Mouse (Mus musculus) embryonic facial prominence, embryonic 13.5 days (tissue): ENCODE measurements around the gene Pnpla7. TPM values are rescaled to one million over a fixed set of nuclear protein-coding genes. Genes with fewer than 3 reads are reported as not detected.
"Not testable (repeated sequence)": the region's sequence is repeated elsewhere in the genome, so short reads cannot be mapped to it uniquely, and the experiment has no call there.

Experiments
- ATAC-seq: fragments of 200-750 bp; cut with Nextera tagmentation; 2 replicates; pipeline ENCODE4 v1.8.0; 2017; ENCODE audit warnings: low read depth; ENCODE audit not compliant: insufficient number of reproducible peaks, insufficient read depth, low FRiP score, low TSS enrichment
- H3K27ac ChIP-seq: fragments of 300-500 bp; sonication (generic); 2 replicates; pipeline ENCODE4 v1.5.1; 2015; ENCODE audit warnings: moderate library complexity, mild to moderate bottlenecking, inconsistent platforms
- H3K27me3 ChIP-seq: fragments of 300-500 bp; sonication (generic); 2 replicates; pipeline ENCODE4 v1.6.1; 2015; ENCODE audit warnings: mild to moderate bottlenecking, inconsistent platforms
- H3K36me3 ChIP-seq: fragments of 300-500 bp; sonication (generic); 2 replicates; pipeline ENCODE4 v1.6.1; 2015; ENCODE audit warnings: mild to moderate bottlenecking, inconsistent platforms
- H3K4me1 ChIP-seq: fragments of 300-500 bp; sonication (generic); 2 replicates; pipeline ENCODE4 v1.6.1; 2015; ENCODE audit warnings: inconsistent platforms
- H3K4me2 ChIP-seq: fragments of 300-500 bp; sonication (generic); 2 replicates; pipeline ENCODE4 v1.6.1; 2015; ENCODE audit warnings: moderate library complexity, mild to moderate bottlenecking, inconsistent platforms
- H3K4me3 ChIP-seq: fragments of 300-500 bp; sonication (generic); 2 replicates; pipeline ENCODE4 v1.5.1; 2015; ENCODE audit warnings: mild to moderate bottlenecking, inconsistent platforms
- H3K9ac ChIP-seq: fragments of 300-500 bp; sonication (generic); 2 replicates; pipeline ENCODE4 v1.6.1; 2015; ENCODE audit warnings: mild to moderate bottlenecking, inconsistent platforms
- H3K9me3 ChIP-seq: fragments of 300-500 bp; sonication (generic); 2 replicates; pipeline ENCODE4 v1.6.1; 2016; ENCODE audit warnings: inconsistent platforms
- WGBS: fragments of 180-500 bp; shearing (Covaris S2); methylation state at CpG from one replicate; pipeline ENCODE4 v1.1.7; 2015; ENCODE audit warnings: mixed read lengths; 5-methylcytosine and 5-hydroxymethylcytosine counted together
- polyA plus RNA-seq: library from polyadenylated mRNA; unstranded; fragments of >200 nt; fragmentation: Nextera tagmentation; extraction: Ambion mirVana; gene quantifications from 2 replicates; pipeline ENCODE4 v1.2.1, GENCODE M21; 2015

Gene Pnpla7
- polyA plus RNA-seq: 5.6 and 7.1 TPM in 2 replicates

DNA sequence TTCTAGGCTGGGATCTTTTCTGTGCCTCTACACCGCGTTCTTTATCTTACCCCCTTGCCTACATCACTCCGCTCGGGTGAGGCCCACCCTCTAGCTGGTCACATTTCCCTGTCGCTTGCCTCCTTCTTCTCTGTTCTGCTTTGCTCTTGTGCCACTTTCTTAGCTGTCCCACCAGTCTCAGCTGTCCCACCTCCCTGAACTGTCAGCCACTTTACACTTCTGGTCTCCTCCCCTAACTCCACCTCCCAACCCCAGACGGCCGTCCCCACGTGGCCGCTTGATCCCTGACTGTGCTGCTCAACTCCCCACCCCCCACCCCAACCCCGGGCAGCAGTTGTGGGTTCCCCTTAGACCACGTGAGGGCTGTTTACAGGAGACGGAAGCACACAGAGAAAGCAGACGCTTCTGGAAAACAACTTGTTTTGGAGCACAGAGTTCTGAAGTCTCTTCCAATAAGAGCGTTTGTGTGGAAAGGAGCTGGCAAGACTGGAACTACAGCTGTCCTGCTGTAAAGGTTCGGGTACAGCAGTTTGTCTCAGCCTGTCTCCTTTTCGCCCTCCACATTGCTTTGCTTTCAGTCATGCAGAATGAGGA, at the start of gene Pnpla7:
TSS of gene Pnpla7 (plus strand) at position 330 of the 594 bp plus-strand sequence.
- Histone ChIP-seq H3K36me3 (peaks cover 26% of the 10 kb centered on the region), H3K9me3 (no peaks in the 10 kb centered on the region), H3K9ac (peak within 1 kb of the TSS; percentile 84), H3K4me2 (peak within 1 kb of the TSS; percentile 93), H3K4me1 (peaks cover 18% of the 10 kb centered on the region), H3K27ac (peak within 1 kb of the TSS; percentile 92), H3K27me3 (no peaks in the 10 kb centered on the region), H3K4me3 (peak within 1 kb of the TSS; percentile 80)
- under 1% methylated on average over 16 of the region's 16 CpGs for WGBS
- ATAC-seq: peak; percentile 54

DNA sequence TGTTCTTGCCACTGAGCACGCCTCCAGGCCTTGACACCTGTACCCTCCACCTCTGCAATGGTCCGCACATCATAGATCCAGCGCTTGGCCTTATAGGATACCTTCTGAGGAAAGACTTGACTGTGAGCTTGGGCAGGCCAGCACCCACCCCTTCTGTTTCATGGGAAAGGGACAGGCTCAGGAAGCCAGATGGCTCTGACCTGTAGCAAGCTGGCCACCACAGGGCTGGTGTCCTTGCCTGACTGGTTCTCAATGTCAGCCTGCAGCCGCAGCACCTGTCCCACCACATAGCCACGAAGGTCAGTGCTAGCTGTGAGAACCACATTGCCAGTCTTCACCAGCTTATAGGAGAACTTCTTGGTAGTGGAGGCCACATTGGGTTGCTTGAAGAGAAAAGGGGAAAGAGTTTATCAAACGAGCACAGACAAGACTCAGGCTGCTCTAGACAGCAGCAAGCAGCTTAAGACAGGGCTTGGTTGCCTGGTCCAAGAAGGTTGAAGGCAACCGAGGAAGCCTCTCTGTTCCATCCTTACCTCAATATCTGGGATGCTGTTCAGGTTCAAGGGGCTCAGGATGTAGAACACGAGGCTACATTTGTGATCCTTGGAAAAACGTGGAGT, 49.4 kb upstream of the Pnpla7 start:
- Histone ChIP-seq H3K27ac (no peak overlapping the region), H3K4me3 (no peak overlapping the region), H3K27me3 (0 out of 2 replicates have a peak, but pooled peaks cover 2% of the 10 kb centered on the region), H3K4me1 (no peaks in the 10 kb centered on the region), H3K9me3 (no peaks in the 10 kb centered on the region), H3K4me2 (no peak overlapping the region), H3K9ac (no peak overlapping the region), H3K36me3 (peaks cover 3% of the 10 kb centered on the region; the same call in 1 of the 2 replicates)
- WGBS: 81% methylated on average over 9 of the region's 9 CpGs
- ATAC-seq: no peak

DNA sequence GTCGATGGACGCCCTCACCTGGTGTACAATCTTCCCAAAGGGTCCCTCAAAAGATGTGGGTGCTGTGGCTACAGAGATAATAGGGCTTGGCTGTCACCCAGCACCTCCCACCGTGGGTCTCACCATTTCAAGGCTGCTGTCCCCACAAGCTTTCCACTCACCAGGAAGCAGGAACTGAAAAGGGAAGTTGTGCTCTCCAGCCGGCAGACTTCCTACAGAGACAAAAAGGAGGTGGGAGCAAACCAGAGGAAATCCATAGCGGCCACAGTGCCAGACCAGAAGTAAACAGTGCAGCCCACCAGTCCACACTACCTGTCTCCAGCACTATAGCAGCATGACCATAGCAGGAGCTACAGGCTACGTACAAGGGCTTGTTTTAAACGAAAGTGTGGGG, 48.9 kb upstream of the Pnpla7 start:
- Histone ChIP-seq H3K9ac (no peak overlapping the region; the same call in 1 of the 2 replicates), H3K27me3 (0 out of 2 replicates have a peak, but pooled peaks cover 2% of the 10 kb centered on the region), H3K9me3 (no peaks in the 10 kb centered on the region), H3K4me1 (no peaks in the 10 kb centered on the region), H3K27ac (no peak overlapping the region), H3K4me3 (no peak overlapping the region), H3K4me2 (no peak overlapping the region), H3K36me3 (peaks cover 3% of the 10 kb centered on the region; the same call in 1 of the 2 replicates)
- 71% methylated on average over 7 of the region's 7 CpGs for WGBS
- ATAC-seq: no peak

DNA sequence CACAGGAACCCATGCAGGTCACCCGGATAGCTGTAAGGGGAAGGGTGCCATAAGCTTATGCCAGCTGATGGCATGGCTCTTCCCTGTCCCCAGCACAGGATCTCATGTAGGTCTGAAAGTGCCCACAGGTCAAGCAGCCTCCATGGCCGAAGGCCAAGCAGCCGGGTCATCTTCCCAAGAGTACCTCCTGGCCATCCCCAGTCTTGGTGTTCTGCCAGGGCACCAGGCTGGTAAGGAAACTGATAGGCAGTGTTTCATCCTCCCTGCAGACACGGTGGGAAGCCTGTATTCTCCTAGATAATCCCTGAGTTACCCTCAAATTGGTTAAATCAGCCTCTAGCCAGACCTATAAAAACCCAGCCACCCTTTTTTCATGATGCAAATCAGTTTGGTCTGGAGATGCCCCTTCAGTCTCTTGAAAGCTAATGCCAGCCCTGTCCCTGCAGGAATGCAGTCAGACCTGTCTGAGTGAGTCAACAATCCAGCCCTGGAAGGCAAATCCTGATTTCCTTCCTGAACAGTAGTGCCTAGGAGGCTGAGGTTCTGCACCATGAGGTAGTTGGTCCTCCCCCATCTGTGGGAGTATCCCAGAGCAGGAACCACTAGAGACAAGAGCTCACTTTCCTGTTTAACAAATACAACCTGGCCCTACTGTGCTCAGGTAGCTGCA, 47.9 kb upstream of the Pnpla7 start:
- 0 out of 2 replicates have a peak overlapping the region, but pooled peaks have one; percentile 3 for H3K4me2 ChIP-seq
- no peak overlapping the region for H3K4me3 ChIP-seq
- H3K27ac ChIP-seq: peak overlapping the region; percentile 66
- peaks cover 3% of the 10 kb centered on the region; the same call in 1 of the 2 replicates for H3K36me3 ChIP-seq
- H3K9me3 ChIP-seq: no peaks in the 10 kb centered on the region
- no peaks in the 10 kb centered on the region for H3K4me1 ChIP-seq
- ATAC-seq: peak; percentile 53
- WGBS: 63% methylated on average over 4 of the region's 4 CpGs
- no peak overlapping the region for H3K9ac ChIP-seq
- H3K27me3 ChIP-seq: 0 out of 2 replicates have a peak, but pooled peaks cover 2% of the 10 kb centered on the region

DNA sequence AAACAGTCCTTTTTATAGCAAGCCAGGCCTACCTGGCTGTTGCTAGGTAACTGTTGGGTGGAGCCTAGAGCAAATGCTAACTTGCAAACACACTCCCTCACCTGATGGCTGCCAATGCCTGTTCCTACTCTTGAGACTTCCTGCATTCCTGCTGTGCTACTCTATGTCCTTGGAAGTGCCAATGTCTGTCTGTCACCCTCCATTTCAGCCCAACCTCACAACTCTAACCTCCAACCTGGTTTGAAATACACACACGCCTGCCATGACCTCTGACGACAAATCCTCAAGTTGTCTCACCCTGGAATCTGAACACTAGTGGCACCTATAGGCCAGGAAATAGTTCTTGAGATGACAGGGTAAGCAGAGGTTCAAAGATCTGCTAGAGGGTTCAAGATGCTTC, 46.7 kb upstream of the Pnpla7 start:
- H3K9ac ChIP-seq: no peak overlapping the region
- H3K4me3 ChIP-seq: no peak overlapping the region
- peaks cover 3% of the 10 kb centered on the region for H3K4me1 ChIP-seq
- H3K27me3 ChIP-seq: peaks cover 6% of the 10 kb centered on the region
- no peak overlapping the region for H3K4me2 ChIP-seq
- no peaks in the 10 kb centered on the region for H3K9me3 ChIP-seq
- H3K27ac ChIP-seq: no peak overlapping the region
- no peak for ATAC-seq
- WGBS: 57% methylated on average over 2 of the region's 2 CpGs
- peaks cover 3% of the 10 kb centered on the region; the same call in 1 of the 2 replicates for H3K36me3 ChIP-seq

DNA sequence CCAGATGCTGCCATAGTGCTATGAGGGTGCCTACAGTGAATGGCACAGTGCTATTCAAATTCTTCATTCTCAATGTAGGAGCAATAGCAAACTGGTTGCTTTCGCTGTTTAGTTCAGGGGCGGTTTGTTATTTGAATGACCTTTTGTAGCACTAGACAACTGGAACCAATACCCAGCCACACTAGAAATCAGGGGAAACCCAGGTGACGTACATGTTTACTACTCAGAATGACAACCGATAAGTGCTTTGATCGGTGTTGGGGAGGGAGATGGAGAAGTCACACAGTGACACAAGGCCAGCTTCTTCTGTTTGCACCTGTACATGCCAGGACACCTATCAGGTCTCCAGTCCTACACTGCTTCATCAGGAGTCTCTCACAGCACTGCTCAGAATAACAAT, 46.2 kb upstream of the Pnpla7 start:
- Histone ChIP-seq H3K27me3 (peaks cover 10% of the 10 kb centered on the region), H3K9me3 (no peaks in the 10 kb centered on the region), H3K27ac (no peak overlapping the region), H3K4me3 (no peak overlapping the region), H3K4me2 (no peak overlapping the region), H3K9ac (no peak overlapping the region), H3K36me3 (peaks cover 3% of the 10 kb centered on the region; the same call in 1 of the 2 replicates), H3K4me1 (peaks cover 8% of the 10 kb centered on the region)
- ATAC-seq: no peak
- WGBS: 87% methylated on average over 5 of the region's 5 CpGs

DNA sequence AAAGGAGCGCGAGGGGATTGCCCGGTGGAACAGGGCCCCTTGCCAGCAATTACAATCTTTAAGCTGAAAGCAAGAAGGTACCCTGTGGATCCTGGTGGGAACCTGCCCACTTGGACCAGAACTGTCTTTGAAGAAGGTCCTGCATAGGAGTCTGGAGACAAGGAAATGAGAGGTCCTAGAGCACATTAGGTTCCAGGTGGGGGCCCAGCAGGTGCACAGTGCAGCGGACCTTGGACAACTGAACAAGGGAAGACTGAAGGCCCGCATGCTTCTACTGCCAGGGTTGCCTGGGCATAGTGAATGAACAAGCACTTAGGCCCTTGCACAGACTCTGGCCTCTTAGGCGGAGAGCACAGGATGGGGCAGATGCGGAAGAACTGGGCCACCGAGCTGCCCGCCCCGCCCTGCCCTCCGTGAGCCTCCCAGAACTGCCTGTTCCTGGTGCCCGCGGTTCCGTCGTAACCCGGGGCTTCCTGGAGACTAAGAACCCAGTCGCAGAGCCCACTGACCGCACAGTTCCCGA, 41.3 kb upstream of the Pnpla7 start:
- Histone ChIP-seq H3K4me1 (peaks cover 12% of the 10 kb centered on the region), H3K27ac (peak overlapping the region; percentile 66)
- 3% methylated on average over 19 of the region's 19 CpGs for WGBS

DNA sequence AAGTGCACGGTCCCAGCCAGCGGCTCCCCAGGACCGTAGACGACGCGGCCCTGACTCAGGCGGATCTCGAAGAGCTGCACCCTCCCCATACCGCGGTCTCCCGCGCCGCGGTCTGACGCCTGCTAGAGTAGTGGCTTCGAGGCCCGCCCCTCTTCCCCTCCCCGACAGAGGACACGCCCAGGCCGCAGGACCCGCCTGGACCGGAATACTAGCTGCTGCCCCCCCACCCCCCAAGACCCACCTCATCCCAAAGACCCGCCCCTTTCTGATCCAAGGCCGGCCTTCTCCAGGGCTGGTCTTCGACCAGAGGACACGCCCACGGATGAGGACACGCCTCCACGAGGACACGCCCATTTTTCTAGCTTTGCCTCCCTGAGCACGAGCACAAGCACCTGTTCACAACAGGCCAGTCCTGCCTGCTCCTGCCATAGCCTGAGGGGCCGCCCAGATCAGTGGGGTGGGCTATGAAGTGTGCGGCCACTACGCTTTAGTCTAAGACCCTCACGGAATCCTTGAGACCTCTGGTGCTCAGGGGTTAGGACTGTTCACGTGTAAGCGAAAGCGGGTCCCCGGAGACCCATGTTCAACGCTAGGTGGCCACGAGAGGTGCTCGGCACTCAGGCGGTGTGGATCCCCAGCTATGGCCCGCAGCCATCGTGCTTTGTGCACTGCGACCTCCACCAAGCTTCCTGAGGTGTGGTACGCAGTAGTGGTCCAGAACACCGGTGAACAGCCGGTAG, 40.6 kb upstream of the Pnpla7 start, which contains the start of gene Arrdc1:
TSS of gene Arrdc1 (minus strand) at position 196 of the 740 bp plus-strand sequence.
- H3K36me3 ChIP-seq: no peaks in the 10 kb centered on the region
- peaks cover 12% of the 10 kb centered on the region for H3K4me1 ChIP-seq
- H3K4me3 ChIP-seq: peak within 1 kb of the TSS; percentile 68
- peak within 1 kb of the TSS; percentile 95 for H3K4me2 ChIP-seq
- no peaks in the 10 kb centered on the region for H3K9me3 ChIP-seq
- ATAC-seq: peak; percentile 94
- peaks cover 12% of the 10 kb centered on the region for H3K27me3 ChIP-seq
- WGBS: under 1% methylated on average over 48 of the region's 49 CpGs
- peak within 1 kb of the TSS; percentile 66 for H3K27ac ChIP-seq
- peak within 1 kb of the TSS; percentile 78 for H3K9ac ChIP-seq

More for the DNA sequence above, 41.3 kb upstream of the Pnpla7 start:
- Histone ChIP-seq H3K4me3 (peak overlapping the region; percentile 68), H3K36me3 (no peaks in the 10 kb centered on the region), H3K9me3 (no peaks in the 10 kb centered on the region), H3K27me3 (peaks cover 12% of the 10 kb centered on the region), H3K9ac (peak overlapping the region; percentile 78), H3K4me2 (peak overlapping the region; percentile 95)
- ATAC-seq: 0 out of 2 replicates have a peak, but pooled peaks have one; percentile 6

DNA sequence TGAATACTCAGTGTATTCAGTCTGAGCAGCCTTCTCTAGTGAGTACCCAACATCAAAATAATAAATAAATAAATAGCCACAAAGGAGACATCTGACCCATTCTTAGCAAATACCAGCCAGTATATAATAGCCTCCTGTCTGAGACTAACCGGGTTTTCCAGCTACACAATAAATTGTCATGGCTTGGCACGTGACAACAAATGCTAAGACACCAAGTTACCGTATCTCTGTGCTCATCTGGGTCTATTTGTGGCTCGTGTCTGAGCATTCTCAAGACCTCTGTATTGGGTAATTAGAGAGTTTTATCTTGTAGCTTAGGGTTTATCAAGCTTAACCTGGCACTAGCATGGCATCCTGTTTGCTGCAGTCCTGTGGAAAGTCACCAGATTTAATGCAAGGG, 33.7 kb upstream of the Pnpla7 start:
- Histone ChIP-seq H3K4me3 (no peak overlapping the region), H3K36me3 (no peaks in the 10 kb centered on the region), H3K27ac (no peak overlapping the region), H3K4me1 (no peaks in the 10 kb centered on the region), H3K9me3 (no peaks in the 10 kb centered on the region), H3K9ac (no peak overlapping the region), H3K4me2 (no peak overlapping the region), H3K27me3 (no peaks in the 10 kb centered on the region; the same call in 1 of the 2 replicates)
- no peak for ATAC-seq
- WGBS: 77% methylated on average over 4 of the region's 4 CpGs

DNA sequence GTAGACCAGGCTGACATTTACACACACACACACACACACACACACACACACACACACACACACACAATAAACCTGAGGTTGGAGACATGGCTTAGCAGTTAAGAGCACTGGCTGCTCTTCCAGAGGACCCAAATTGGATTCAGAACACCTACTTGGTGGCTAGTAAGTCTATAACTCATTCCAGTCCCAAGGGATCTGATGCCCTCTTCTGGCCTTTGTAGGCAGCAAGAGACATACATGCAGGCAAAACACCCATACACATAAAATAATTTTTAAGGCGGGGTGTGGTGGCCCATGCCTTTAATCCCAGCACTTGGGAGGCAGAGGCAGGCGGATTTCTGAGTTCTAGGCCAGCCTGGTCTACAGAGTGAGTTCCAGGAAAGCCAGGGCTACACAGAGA, 31.5 kb upstream of the Pnpla7 start:
- H3K9ac ChIP-seq, H3K4me2 ChIP-seq, ATAC-seq, H3K27me3 ChIP-seq, H3K4me1 ChIP-seq, H3K27ac ChIP-seq, H3K36me3 ChIP-seq, H3K4me3 ChIP-seq, H3K9me3 ChIP-seq: not testable (repeated sequence)
- 50% methylated on average over 2 of the region's 2 CpGs for WGBS
